Mouse (Mus musculus) lung, embryonic 15.5 days (tissue): ENCODE data around the gene Naa20. TPM values are rescaled to one million over a fixed set of nuclear protein-coding genes. Genes with fewer than 3 reads are reported as not detected.
A peak's percentile ranks its signal among the peaks of the same experiment; 100 is the strongest.

Experiments used
- ATAC-seq: fragments of 200-750 bp; cut with Nextera tagmentation; 2 replicates; pipeline ENCODE4 v1.8.0; 2017; ENCODE audit warnings: moderate number of reproducible peaks, borderline replicate concordance; ENCODE audit not compliant: low FRiP score, low TSS enrichment; ENCODE audit errors: extremely low read depth
- H3K27ac ChIP-seq: fragments of 300-500 bp; sonication (generic); 2 replicates; pipeline ENCODE4 v1.5.1; 2015; ENCODE audit warnings: moderate library complexity, mild to moderate bottlenecking, inconsistent platforms
- H3K27me3 ChIP-seq: fragments of 300-500 bp; sonication (generic); 2 replicates; pipeline ENCODE4 v1.6.1; 2015; ENCODE audit warnings: inconsistent platforms
- H3K36me3 ChIP-seq: fragments of 300-500 bp; sonication (generic); 2 replicates; pipeline ENCODE4 v1.6.1; 2015; ENCODE audit warnings: inconsistent platforms
- H3K4me1 ChIP-seq: fragments of 300-500 bp; sonication (generic); 2 replicates; pipeline ENCODE4 v1.6.1; 2015; ENCODE audit warnings: inconsistent platforms
- H3K4me2 ChIP-seq: fragments of 300-500 bp; sonication (generic); 2 replicates; pipeline ENCODE4 v1.6.1; 2015; ENCODE audit warnings: inconsistent platforms, mild to moderate bottlenecking, moderate library complexity
- H3K4me3 ChIP-seq: fragments of 300-500 bp; sonication (generic); 2 replicates; pipeline ENCODE4 v1.5.1; 2015; ENCODE audit warnings: mild to moderate bottlenecking, inconsistent platforms
- H3K9ac ChIP-seq: fragments of 300-500 bp; sonication (generic); 2 replicates; pipeline ENCODE4 v1.6.1; 2015; ENCODE audit warnings: inconsistent platforms
- H3K9me3 ChIP-seq: fragments of 300-500 bp; sonication (generic); 2 replicates; pipeline ENCODE4 v1.6.1; 2016; ENCODE audit warnings: inconsistent platforms
- WGBS: fragments of 180-500 bp; shearing (Covaris S2); methylation state at CpG from one replicate; pipeline ENCODE4 v1.1.7; 2015; 5-methylcytosine and 5-hydroxymethylcytosine counted together
- polyA plus RNA-seq: library from polyadenylated mRNA; unstranded; fragments of >200 nt; fragmentation: Nextera tagmentation; extraction: Ambion mirVana; gene quantifications from 2 replicates; pipeline ENCODE4 v1.2.1, GENCODE M21; 2015

The Naa20 gene
- 160 and 163 TPM in 2 replicates for polyA plus RNA-seq

DNA sequence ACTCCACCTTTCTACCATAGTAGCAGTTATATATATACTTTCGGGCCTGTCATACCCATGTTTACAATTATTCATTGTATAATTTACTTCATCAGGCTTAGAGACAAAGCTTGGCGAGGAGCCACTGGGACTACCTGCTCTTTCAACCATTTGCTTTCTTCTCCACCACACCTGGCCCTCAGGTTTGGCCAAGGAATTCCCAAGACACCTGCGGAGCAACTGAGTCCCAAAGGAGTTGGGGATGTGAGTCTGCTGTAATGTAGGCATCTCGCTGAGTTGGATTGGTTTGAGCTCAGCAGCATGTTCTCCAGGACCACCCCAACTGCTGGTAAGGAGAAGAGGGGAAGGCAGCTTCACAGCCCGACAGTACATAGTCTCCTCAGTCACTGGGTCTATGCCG lies at the start of gene Naa20:
Naa20 (plus strand) TSS at position 239 of the 400 bp plus-strand sequence.
- Histone ChIP-seq H3K36me3 (0 out of 2 replicates have a peak, but pooled peaks cover 5% of the 10 kb centered on the region), H3K4me3 (peak within 1 kb of the TSS; percentile 92), H3K27me3 (no peaks in the 10 kb centered on the region), H3K4me1 (peaks cover 19% of the 10 kb centered on the region), H3K27ac (no peak within 1 kb of the TSS), H3K4me2 (peak within 1 kb of the TSS; percentile 53), H3K9me3 (no peaks in the 10 kb centered on the region), H3K9ac (no peak within 1 kb of the TSS)
- ATAC-seq: no peak
- 89% methylated on average over 6 of the region's 6 CpGs for WGBS

DNA sequence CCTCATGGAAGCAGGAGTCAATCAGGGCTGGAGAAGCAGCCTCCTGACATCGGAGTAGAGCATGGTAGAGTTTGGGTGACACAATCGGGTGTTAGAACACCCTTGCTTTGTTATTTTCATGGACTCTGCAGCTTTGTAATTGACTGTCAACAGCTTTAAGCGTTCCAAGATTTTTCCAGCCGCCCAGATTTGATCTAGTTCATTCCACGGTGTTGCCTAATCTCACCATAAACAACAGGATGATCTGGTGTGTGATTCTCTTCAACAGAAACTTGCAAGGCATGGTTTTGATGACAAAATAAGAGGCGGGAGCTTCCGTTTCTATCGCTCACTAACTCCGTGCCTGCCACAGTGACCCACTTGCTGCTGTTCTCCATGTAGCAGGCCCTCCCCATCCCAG lies 46.1 kb upstream of the Naa20 start:
- WGBS: 54% methylated on average over 9 of the region's 9 CpGs
- no peak overlapping the region for H3K27ac ChIP-seq

DNA sequence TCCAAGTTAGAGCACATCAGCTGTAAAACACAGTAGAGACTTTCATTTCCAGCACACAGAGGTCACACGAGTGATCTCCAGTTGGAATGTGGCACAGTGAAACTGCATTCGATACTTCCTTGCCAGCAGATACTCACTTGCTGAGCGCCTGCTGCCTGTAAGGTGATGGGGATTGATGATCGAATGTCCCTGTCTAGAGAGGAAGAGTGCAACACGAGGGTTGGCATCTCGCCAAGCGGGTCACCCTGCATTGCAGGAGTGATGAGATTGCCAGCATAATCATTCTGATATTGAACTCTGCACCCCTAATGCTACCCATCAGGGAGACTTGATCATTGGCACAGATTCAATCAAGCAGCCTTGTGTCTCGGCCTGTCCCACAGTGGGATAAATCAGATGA lies 44.0 kb upstream of the Naa20 start:
- WGBS: 43% methylated on average over 8 of the region's 8 CpGs
- no peaks in the 10 kb centered on the region for H3K27me3 ChIP-seq
- H3K36me3 ChIP-seq: no peaks in the 10 kb centered on the region
- H3K4me3 ChIP-seq: no peak overlapping the region
- peaks cover 35% of the 10 kb centered on the region for H3K4me1 ChIP-seq
- H3K4me2 ChIP-seq: no peak overlapping the region
- no peaks in the 10 kb centered on the region for H3K9me3 ChIP-seq
- ATAC-seq: no peak
- no peak overlapping the region for H3K9ac ChIP-seq
- H3K27ac ChIP-seq: peak overlapping the region; percentile 98; the same call in 1 of the 2 replicates

More for the DNA sequence above, 46.1 kb upstream of the Naa20 start:
- H3K9ac ChIP-seq: no peak overlapping the region
- no peaks in the 10 kb centered on the region for H3K36me3 ChIP-seq
- H3K9me3 ChIP-seq: no peaks in the 10 kb centered on the region
- H3K4me2 ChIP-seq: no peak overlapping the region
- peaks cover 37% of the 10 kb centered on the region for H3K4me1 ChIP-seq
- ATAC-seq: no peak; the same call in 1 of the 2 replicates
- no peaks in the 10 kb centered on the region for H3K27me3 ChIP-seq
- no peak overlapping the region for H3K4me3 ChIP-seq

DNA sequence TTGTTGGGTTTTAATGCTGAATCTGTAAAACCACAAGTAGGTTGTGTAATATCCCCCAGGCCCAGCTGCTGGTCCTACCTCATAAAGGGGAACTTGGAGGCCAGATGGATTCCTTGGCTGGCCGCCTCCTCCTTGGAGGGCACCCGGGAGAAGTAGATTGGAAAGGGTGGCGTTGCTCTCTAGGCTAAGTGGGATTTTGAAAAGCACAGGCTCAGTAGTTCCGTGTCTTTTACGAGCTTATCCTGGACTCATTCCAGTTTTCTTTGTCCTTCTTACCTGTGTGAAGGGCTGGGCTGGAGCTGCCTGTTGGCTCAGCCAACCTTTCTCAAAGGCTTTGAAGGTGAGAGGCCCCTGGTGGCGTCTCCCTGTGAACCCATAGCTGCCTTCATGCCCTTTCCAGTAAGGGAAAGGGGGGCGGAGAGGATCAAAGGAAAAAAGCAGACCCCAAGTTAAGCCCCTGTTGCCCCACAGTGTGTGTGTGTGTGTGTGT lies 42.4 kb upstream of the Naa20 start:
- H3K27ac ChIP-seq: peak overlapping the region; percentile 98
- H3K4me1 ChIP-seq: peaks cover 50% of the 10 kb centered on the region
- H3K9me3 ChIP-seq: no peaks in the 10 kb centered on the region
- H3K4me2 ChIP-seq: peak overlapping the region; percentile 67
- peak; percentile 47 for ATAC-seq
- no peak overlapping the region; the same call in 1 of the 2 replicates for H3K9ac ChIP-seq
- peak overlapping the region; percentile 49; the same call in 1 of the 2 replicates for H3K4me3 ChIP-seq
- WGBS: 17% methylated on average over 7 of the region's 7 CpGs
- H3K27me3 ChIP-seq: no peaks in the 10 kb centered on the region
- H3K36me3 ChIP-seq: no peaks in the 10 kb centered on the region

DNA sequence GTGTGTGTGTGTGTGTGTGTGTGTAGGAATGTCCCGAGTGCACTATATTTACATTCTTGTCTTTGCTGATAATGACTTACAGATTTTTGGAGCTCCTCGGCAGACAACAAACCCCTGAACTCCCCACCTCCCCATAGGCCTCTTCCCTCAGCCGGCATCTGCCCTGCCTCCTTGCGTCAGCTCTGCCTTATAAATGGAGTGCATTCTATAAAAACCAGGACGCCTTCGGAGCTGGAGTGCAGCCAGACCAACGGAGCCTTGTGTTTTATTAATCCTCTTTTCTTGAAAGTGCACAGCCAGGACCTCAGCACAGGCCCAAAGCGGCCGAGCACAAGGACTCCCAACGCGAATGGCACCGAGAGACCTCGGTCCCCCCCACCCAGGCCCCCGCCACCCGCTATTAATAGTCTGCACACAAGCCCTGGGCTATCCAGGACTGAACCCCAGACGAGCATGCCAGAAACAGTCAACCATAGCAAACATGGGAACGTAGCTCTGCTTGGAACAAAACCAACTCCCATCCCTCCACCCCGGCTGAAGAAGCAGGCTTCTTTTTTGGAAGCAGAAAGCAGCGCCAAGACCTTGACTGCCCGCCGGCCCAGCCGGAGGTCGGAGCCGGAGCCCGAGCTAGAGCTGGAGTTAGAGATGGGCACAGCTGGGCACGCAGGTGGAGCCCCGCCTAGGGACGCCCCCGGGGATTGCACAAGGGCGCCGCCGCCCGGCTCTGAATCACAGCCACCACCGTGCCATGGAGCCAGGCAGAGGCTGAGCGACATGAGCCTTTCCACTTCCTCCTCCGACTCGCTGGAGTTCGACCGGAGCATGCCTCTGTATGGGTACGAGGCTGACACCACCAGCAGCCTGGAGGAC lies 41.7 kb upstream of the Naa20 start:
- H3K27me3 ChIP-seq: no peaks in the 10 kb centered on the region
- peak; percentile 75 for ATAC-seq
- peak overlapping the region; percentile 67 for H3K4me2 ChIP-seq
- WGBS: 6% methylated on average over 40 of the region's 40 CpGs
- H3K36me3 ChIP-seq: no peaks in the 10 kb centered on the region
- H3K27ac ChIP-seq: peak overlapping the region; percentile 98
- no peaks in the 10 kb centered on the region for H3K9me3 ChIP-seq
- peaks cover 50% of the 10 kb centered on the region for H3K4me1 ChIP-seq
- peak overlapping the region; percentile 49 for H3K4me3 ChIP-seq
- H3K9ac ChIP-seq: peak overlapping the region; percentile 57

DNA sequence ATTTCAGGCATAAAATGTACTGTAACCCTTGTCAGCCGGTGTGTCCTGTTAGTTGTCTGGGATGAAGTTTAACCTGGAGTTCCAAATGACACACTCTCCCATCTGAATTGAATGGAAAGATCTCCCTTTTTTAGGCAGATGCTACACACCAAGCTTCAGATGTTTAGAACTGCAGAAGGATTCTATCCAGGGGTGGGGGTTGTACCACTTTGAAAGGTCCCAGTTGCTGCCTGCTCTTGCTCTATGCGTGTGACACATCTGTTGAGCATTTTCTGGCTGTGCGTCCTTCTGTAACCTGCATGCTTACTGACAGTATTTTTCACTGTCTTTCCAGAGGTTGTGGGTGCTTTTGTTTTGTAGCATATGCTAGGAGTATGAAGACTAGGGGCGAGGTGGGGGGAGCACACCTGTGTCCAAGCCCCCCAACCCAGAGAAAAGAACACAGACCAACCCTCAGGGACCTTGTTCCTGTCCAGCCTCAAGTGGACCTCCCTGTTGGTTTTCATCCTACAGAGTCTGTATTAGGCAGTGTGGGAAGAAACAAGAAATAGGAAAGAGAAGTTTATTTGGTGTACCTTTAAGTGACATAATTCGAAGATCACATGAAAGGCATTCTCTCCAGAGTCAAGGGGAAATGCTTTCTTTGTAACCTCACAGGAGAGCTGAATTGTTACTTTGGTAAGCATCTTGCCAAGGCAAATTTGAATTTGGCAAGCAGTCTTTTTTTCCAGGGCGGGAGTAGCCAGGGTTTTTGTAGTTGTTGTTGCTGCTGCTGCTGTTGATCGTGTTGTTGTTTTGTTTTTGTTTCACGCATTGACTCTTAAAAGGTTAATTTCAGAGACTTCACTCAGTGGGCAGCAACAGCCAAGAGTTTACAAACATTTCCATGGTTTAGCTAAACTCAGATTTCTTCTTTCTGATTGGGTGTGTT lies 40.4 kb upstream of the Naa20 start:
- no peak for ATAC-seq
- WGBS: 43% methylated on average over 8 of the region's 8 CpGs
- Histone ChIP-seq H3K4me2 (peak overlapping the region; percentile 67), H3K4me3 (peak overlapping the region; percentile 49), H3K9ac (peak overlapping the region; percentile 57), H3K36me3 (peaks cover under 1% of the 10 kb centered on the region; the same call in 1 of the 2 replicates), H3K27ac (peak overlapping the region; percentile 98), H3K9me3 (no peaks in the 10 kb centered on the region), H3K4me1 (peaks cover 50% of the 10 kb centered on the region), H3K27me3 (no peaks in the 10 kb centered on the region)

DNA sequence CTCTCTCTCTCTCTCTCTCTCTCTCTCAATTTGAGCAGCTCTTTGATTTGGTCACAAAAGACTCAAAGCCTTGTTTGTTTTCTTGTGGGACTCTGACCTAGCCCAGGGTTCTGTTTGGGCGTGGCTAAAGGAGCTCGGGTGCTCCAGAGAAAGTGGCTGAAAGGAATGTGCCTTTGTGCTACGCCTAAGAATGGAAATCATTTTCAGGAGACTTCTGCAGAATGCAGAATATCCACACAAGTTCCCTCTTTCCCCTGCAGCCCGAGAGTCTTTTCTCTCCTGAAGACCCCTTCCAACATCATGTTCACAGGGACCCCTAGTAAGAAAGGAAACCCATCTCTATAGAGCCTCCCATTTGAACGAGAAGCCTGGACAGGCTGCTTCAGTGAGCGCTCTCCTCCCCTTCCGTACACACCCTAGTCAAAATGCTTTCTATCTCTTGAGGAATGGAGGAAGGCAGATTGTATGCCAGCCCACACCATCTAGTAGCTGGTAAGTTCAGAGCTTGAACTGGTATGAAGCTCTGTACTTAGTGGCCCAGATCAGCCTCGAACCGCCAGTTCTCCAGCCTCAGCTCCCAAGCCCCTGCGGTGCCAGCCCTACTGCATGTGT lies 39.6 kb upstream of the Naa20 start:
- Histone ChIP-seq H3K27me3 (no peaks in the 10 kb centered on the region), H3K4me2 (peak overlapping the region; percentile 67), H3K27ac (peak overlapping the region; percentile 98), H3K4me1 (peaks cover 49% of the 10 kb centered on the region), H3K9ac (peak overlapping the region; percentile 47), H3K4me3 (peak overlapping the region; percentile 49), H3K9me3 (no peaks in the 10 kb centered on the region; the same call in 1 of the 2 replicates), H3K36me3 (peaks cover 9% of the 10 kb centered on the region)
- no peak for ATAC-seq
- 27% methylated on average over 10 of the region's 10 CpGs for WGBS

DNA sequence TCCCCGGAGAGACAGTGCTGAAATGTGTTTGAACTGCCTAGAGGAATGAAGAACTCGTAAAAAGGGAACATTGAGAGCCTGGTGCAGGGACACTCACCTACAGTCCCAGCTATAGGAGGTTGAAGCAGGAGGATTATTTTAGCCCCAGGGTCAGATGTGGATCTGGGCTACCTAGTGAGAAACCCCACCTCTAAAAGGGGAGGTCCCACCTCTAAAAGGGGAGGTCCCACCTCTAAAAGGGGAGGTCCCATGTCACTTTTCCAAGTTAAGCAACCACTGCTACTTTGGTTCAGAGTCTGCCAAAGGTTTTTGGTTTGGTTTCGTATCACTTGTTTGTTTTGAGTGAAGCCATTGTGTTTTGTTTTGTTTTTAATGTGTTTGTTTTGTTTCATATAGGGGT lies 36.6 kb upstream of the Naa20 start:
- WGBS: 80% methylated on average over 3 of the region's 3 CpGs

DNA sequence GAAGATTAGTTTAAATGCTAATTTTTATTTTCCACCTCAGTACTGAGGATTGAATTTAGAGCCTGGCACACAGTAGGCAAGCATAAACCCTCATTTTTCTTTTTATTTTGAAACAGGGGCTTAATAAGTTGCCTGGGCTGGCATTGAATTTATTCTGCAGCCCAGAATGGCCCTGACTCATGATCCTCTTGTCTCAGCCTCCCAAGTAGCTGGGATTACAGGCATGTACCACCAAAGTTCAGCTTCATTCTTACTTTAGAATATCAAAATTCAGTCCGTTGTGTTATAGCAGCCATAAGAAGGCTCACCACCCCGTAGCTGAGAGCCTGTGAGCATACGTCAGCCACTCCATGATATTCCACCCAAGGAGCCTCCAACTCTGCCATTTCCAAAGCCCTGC lies 35.7 kb upstream of the Naa20 start:
- no peak overlapping the region for H3K27ac ChIP-seq
- H3K36me3 ChIP-seq: peaks cover 16% of the 10 kb centered on the region
- ATAC-seq: no peak
- no peak overlapping the region for H3K9ac ChIP-seq
- H3K4me1 ChIP-seq: peaks cover 21% of the 10 kb centered on the region
- H3K9me3 ChIP-seq: no peaks in the 10 kb centered on the region; the same call in 1 of the 2 replicates
- no peaks in the 10 kb centered on the region for H3K27me3 ChIP-seq
- no peak overlapping the region for H3K4me2 ChIP-seq
- 88% methylated on average over 3 of the region's 3 CpGs for WGBS
- no peak overlapping the region for H3K4me3 ChIP-seq

More for the DNA sequence above, 36.6 kb upstream of the Naa20 start:
- Histone ChIP-seq H3K9ac (no peak overlapping the region), H3K27ac (no peak overlapping the region), H3K36me3 (peaks cover 16% of the 10 kb centered on the region), H3K27me3 (no peaks in the 10 kb centered on the region), H3K4me3 (no peak overlapping the region), H3K4me2 (no peak overlapping the region), H3K9me3 (no peaks in the 10 kb centered on the region; the same call in 1 of the 2 replicates), H3K4me1 (peaks cover 23% of the 10 kb centered on the region)
- ATAC-seq: no peak

DNA sequence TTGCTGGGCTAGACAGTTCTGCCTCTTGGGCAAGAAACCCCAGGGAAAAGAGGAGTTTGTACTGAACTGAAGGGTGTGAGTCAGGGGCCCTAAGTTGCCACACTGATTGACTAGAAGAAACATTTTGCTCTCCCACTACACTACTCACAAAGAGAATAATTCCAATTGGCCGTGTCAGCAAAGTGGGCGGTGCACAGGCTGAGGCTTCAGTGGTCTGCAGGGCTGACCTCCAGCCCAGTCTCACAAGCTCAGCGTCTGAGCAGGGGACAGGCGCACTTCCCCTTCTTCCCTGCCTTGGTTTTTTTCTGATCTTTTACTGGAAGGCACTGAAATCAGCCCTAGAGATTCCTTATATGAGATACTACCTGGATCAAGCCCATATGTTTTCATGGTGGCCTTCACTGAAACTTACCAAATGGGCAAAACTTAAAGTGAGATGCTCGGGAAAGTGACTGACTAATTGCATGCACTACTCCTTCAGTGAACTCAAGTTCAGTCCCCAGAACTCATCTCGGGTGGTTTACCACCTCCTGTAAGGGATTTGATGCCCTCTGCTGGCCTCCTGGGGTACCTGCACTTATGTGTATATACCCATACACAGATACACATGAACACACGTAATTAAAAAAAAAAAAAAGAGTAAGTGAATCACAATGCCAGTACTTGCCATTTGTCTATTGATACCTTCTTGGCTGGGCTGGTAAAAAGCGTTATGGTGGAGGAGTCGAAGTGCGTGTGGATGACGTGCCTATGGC lies 35.0 kb upstream of the Naa20 start:
- peaks cover 16% of the 10 kb centered on the region for H3K36me3 ChIP-seq
- WGBS: 93% methylated on average over 11 of the region's 11 CpGs
- H3K9me3 ChIP-seq: no peaks in the 10 kb centered on the region; the same call in 1 of the 2 replicates
- ATAC-seq: no peak
- no peak overlapping the region for H3K4me3 ChIP-seq
- no peaks in the 10 kb centered on the region for H3K27me3 ChIP-seq
- H3K27ac ChIP-seq: no peak overlapping the region
- H3K9ac ChIP-seq: no peak overlapping the region
- H3K4me1 ChIP-seq: peaks cover 15% of the 10 kb centered on the region
- no peak overlapping the region for H3K4me2 ChIP-seq
